Comparison of ENCODE assay signal across 8 mouse cellular contexts in the genomic region with DNA sequence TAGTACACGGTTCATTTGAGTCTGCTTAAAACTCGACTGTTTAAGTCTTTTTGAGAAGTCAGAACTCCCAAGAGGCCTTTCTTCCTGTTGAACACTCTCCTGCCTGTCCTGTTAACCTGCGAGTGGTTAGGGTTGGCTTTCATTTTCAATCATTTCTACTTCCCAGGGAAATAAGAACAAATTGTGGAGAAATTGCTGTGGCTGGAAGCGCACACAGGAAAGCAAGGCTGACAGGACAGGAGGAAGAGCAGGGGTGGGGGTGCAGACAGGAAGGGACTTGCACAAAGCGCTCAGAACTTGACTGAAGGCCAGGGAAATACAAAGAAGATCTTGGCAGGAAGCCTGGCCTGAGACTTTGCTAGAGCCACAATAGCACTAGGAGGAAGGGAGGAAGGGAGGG.
DNase-seq lines count a peak whose midpoint lies in the region; ATAC-seq and TF ChIP-seq lines count a peak whose summit lies in the region.

No protein-coding gene starts in this region.

- H3K9ac ChIP-seq in forebrain, embryonic 12.5 days, result no peak overlapping the region
- no peak overlapping the region for H3K9ac ChIP-seq in heart, embryonic 15.5 days
- no peak overlapping the region for H3K9ac ChIP-seq in liver, postnatal 0 days (replicated peaks)
- H3K9ac ChIP-seq in neural tube, embryonic 15.5 days (replicated peaks), result no peak overlapping the region

- no peak overlapping the region for H3K4me3 ChIP-seq in forebrain, embryonic 12.5 days (replicated peaks)
- H3K4me3 ChIP-seq in heart, embryonic 15.5 days, result no peak overlapping the region
- H3K4me3 ChIP-seq in liver, postnatal 0 days (ENCODE audit: low read depth, low read length), result no peak overlapping the region
- no peak overlapping the region for H3K4me3 ChIP-seq in neural tube, embryonic 15.5 days (replicated peaks)

- H3K9me3 ChIP-seq in forebrain, embryonic 12.5 days, result no peaks in the 10 kb centered on the region
- no peaks in the 10 kb centered on the region for H3K9me3 ChIP-seq in heart, embryonic 15.5 days (replicated peaks)
- no peaks in the 10 kb centered on the region for H3K9me3 ChIP-seq in liver, postnatal 0 days (ENCODE audit: low read length)
- H3K9me3 ChIP-seq in neural tube, embryonic 15.5 days (replicated peaks), result no peaks in the 10 kb centered on the region

- peak; percentile 19 for DNase-seq in CD4-positive helper T cell, adult 2 months (ENCODE audit: low read depth, low spot score)
- peak; percentile 88 for DNase-seq in adrenal gland, postnatal 14 days
- peak; percentile 87 to 89 for DNase-seq in kidney, postnatal 25 days
- peak; percentile 45 for DNase-seq in liver, postnatal 0 days
- peak; percentile 37 for DNase-seq in thymus, postnatal 4 days

- H3K4me1 ChIP-seq in forebrain, embryonic 12.5 days, result peaks cover 21% of the 10 kb centered on the region
- H3K4me1 ChIP-seq in heart, embryonic 15.5 days (replicated peaks), result peaks cover 26% of the 10 kb centered on the region
- no peaks in the 10 kb centered on the region for H3K4me1 ChIP-seq in liver, postnatal 0 days (ENCODE audit: insufficient read depth)
- H3K4me1 ChIP-seq in neural tube, embryonic 15.5 days, result peaks cover 20% of the 10 kb centered on the region

- H3K36me3 ChIP-seq in forebrain, embryonic 12.5 days (replicated peaks), result no peaks in the 10 kb centered on the region
- H3K36me3 ChIP-seq in heart, embryonic 15.5 days, result no peaks in the 10 kb centered on the region
- no peaks in the 10 kb centered on the region for H3K36me3 ChIP-seq in liver, postnatal 0 days (replicated peaks; ENCODE audit: insufficient read depth, low read length)
- H3K36me3 ChIP-seq in neural tube, embryonic 15.5 days, result no peaks in the 10 kb centered on the region

- ATAC-seq in forebrain, embryonic 12.5 days (ENCODE audit: low FRiP score), result peak; percentile 68; the same call in 1 of the 2 replicates
- ATAC-seq in heart, embryonic 15.5 days (replicated peaks; ENCODE audit: insufficient number of reproducible peaks, insufficient read depth, low FRiP score, low read depth), result peak; percentile 79
- ATAC-seq in liver, postnatal 0 days, result peak; percentile 36; the same call in 1 of the 2 replicates
- ATAC-seq in neural tube, embryonic 15.5 days (ENCODE audit: low FRiP score), result peak; percentile 65; the same call in 1 of the 2 replicates

- 42% methylated on average over 5 of the region's 5 CpGs for WGBS in forebrain, embryonic 12.5 days
- WGBS in heart, embryonic 15.5 days, result 23% methylated on average over 5 of the region's 5 CpGs
- WGBS in liver, postnatal 0 days (ENCODE audit: insufficient replicate concordance), result 22% methylated on average over 5 of the region's 5 CpGs
- 38% methylated on average over 5 of the region's 5 CpGs for WGBS in neural tube, embryonic 15.5 days

- no peak for TF ChIP-seq CTCF in liver, postnatal 0 days (IDR thresholded peaks at IDR 0.05; ENCODE audit: low read depth)

- no peak overlapping the region for H3K4me2 ChIP-seq in forebrain, embryonic 12.5 days
- H3K4me2 ChIP-seq in heart, embryonic 15.5 days, result peak overlapping the region; percentile 7; the same call in 1 of the 2 replicates
- H3K4me2 ChIP-seq in liver, postnatal 0 days (ENCODE audit: low read depth, low read length), result peak overlapping the region; percentile 44; the same call in 1 of the 2 replicates
- no peak overlapping the region for H3K4me2 ChIP-seq in neural tube, embryonic 15.5 days

- H3K27me3 ChIP-seq in forebrain, embryonic 12.5 days, result no peaks in the 10 kb centered on the region
- no peaks in the 10 kb centered on the region for H3K27me3 ChIP-seq in heart, embryonic 15.5 days
- H3K27me3 ChIP-seq in liver, postnatal 0 days (ENCODE audit: insufficient read depth, low read length), result no peaks in the 10 kb centered on the region
- H3K27me3 ChIP-seq in neural tube, embryonic 15.5 days (replicated peaks), result no peaks in the 10 kb centered on the region

- peak overlapping the region; percentile 66; the same call in 1 of the 2 replicates for H3K27ac ChIP-seq in forebrain, embryonic 12.5 days
- peak overlapping the region; percentile 68 for H3K27ac ChIP-seq in heart, embryonic 15.5 days
- H3K27ac ChIP-seq in liver, postnatal 0 days (ENCODE audit: low read depth), result peak overlapping the region; percentile 80
- H3K27ac ChIP-seq in neural tube, embryonic 15.5 days (replicated peaks), result peak overlapping the region; percentile 64

- no peak for TF ChIP-seq EP300 in liver, postnatal 0 days (IDR thresholded peaks at IDR 0.05; ENCODE audit: low read depth)

Comparison
In these comparisons a context has a peak if more than half of its experiments do, and no peak if none do; other contexts are left out.
1. DNase-seq: peak in every context shown above with its lines; median percentile 88 in adrenal gland, postnatal 14 days; 88 in kidney, postnatal 25 days; 45 in liver, postnatal 0 days; 37 in thymus, postnatal 4 days; 19 in CD4-positive helper T cell, adult 2 months.
2. H3K4me2 ChIP-seq: peak in heart, embryonic 15.5 days (single experiment) and liver, postnatal 0 days (single experiment); none in forebrain, embryonic 12.5 days (single experiment) and neural tube, embryonic 15.5 days (single experiment).
3. Peak in every context shown above with its lines, with median percentiles within 50 percentile points of each other: ATAC-seq and H3K27ac ChIP-seq.